Mouse (Mus musculus) stomach, embryonic 14.5 days (tissue): ENCODE data around the gene Ifi27l2b. TPM values are rescaled to one million over a fixed set of nuclear protein-coding genes. Genes with fewer than 3 reads are reported as not detected.
A peak's percentile ranks its signal among the peaks of the same experiment; 100 is the strongest.
"Not testable (repeated sequence)": the region's sequence is repeated elsewhere in the genome, so short reads cannot be mapped to it uniquely, and the experiment has no call there.

Source experiments
- ATAC-seq: fragments of 200-750 bp; cut with Nextera tagmentation; 2 replicates; pipeline ENCODE4 v1.8.0; 2017; ENCODE audit warnings: low read depth, moderate TSS enrichment; ENCODE audit not compliant: insufficient number of reproducible peaks, insufficient read depth, low FRiP score
- H3K27ac ChIP-seq: fragments of 300-500 bp; sonication (generic); 2 replicates; pipeline ENCODE4 v1.5.1; 2014; ENCODE audit warnings: mild to moderate bottlenecking, low read length, moderate library complexity, mixed read lengths
- H3K27me3 ChIP-seq: fragments of 300-500 bp; sonication (generic); 2 replicates; pipeline ENCODE4 v1.6.1; 2014; ENCODE audit warnings: low read length, control low read depth, mixed read lengths; ENCODE audit not compliant: control insufficient read depth, insufficient read depth
- H3K36me3 ChIP-seq: fragments of 300-500 bp; sonication (generic); 2 replicates; pipeline ENCODE4 v1.6.1; 2014; ENCODE audit warnings: mild to moderate bottlenecking, control low read depth, low read length, moderate library complexity, mixed read lengths; ENCODE audit not compliant: control insufficient read depth, insufficient read depth
- H3K4me1 ChIP-seq: fragments of 300-500 bp; sonication (generic); 2 replicates; pipeline ENCODE4 v1.6.1; 2014; ENCODE audit warnings: low read length, control low read depth, mixed read lengths; ENCODE audit not compliant: control insufficient read depth, insufficient read depth
- H3K4me2 ChIP-seq: fragments of 300-500 bp; sonication (generic); replicated peaks from 2 replicates; pipeline ENCODE4 v1.6.1; 2014; ENCODE audit warnings: low read depth, low read length, control low read depth
- H3K4me3 ChIP-seq: fragments of 300-500 bp; sonication (generic); 2 replicates; pipeline ENCODE4 v1.5.1; 2014; ENCODE audit warnings: low read depth, low read length, control low read depth
- H3K9ac ChIP-seq: fragments of 300-500 bp; sonication (generic); replicated peaks from 2 replicates; pipeline ENCODE4 v1.6.1; 2014; ENCODE audit warnings: low read depth, mild to moderate bottlenecking, control low read depth, low read length, moderate library complexity, mixed read lengths
- H3K9me3 ChIP-seq: fragments of 300-500 bp; sonication (generic); 2 replicates; pipeline ENCODE4 v1.6.1; 2016; ENCODE audit warnings: low read depth, low read length, control low read depth; ENCODE audit not compliant: control insufficient read depth
- WGBS: fragments of 180-500 bp; shearing (Covaris S2); extraction: QIAGEN DNeasy Blood & Tissue Kit; methylation state at CpG from one replicate; pipeline ENCODE4 v1.1.7; 2014; 5-methylcytosine and 5-hydroxymethylcytosine counted together
- polyA plus RNA-seq: library from polyadenylated mRNA; unstranded; fragments of >200 nt; fragmentation: Nextera tagmentation; extraction: Ambion mirVana; gene quantifications from 2 replicates; pipeline ENCODE4 v1.2.1, GENCODE M21; 2014

Ifi27l2b gene
- polyA plus RNA-seq, 1 experiment from 2014 or later = 1.3 TPM

GRCm38 (mm10) chr12:103456727-103457126 lies 296 bp downstream of the Ifi27l2b start:
- WGBS = no CpG with 5 or more reads among the region's 1 CpGs
- H3K27ac ChIP-seq, H3K27me3 ChIP-seq, H3K4me2 ChIP-seq, H3K36me3 ChIP-seq, H3K4me3 ChIP-seq, H3K9me3 ChIP-seq, ATAC-seq, H3K4me1 ChIP-seq, H3K9ac ChIP-seq: not testable (repeated sequence)

GRCm38 (mm10) chr12:103453361-103453760 lies 3.7 kb downstream of the Ifi27l2b start:
- Histone ChIP-seq H3K4me1 (no peaks in the 10 kb centered on the region), H3K27ac (no peak overlapping the region), H3K36me3 (no peaks in the 10 kb centered on the region), H3K9ac (no peak overlapping the region), H3K9me3 (no peaks in the 10 kb centered on the region), H3K27me3 (no peaks in the 10 kb centered on the region), H3K4me3 (no peak overlapping the region), H3K4me2 (no peak overlapping the region)
- no peak for ATAC-seq

GRCm38 (mm10) chr12:103445060-103445459 lies 12.0 kb downstream of the Ifi27l2b start:
- no peak overlapping the region for H3K27ac ChIP-seq
- H3K9me3 ChIP-seq = no peaks in the 10 kb centered on the region
- H3K9ac ChIP-seq = no peak overlapping the region
- no peaks in the 10 kb centered on the region for H3K4me1 ChIP-seq
- H3K4me2 ChIP-seq = no peak overlapping the region
- 78% methylated on average over 3 of the region's 3 CpGs for WGBS
- H3K4me3 ChIP-seq = no peak overlapping the region
- ATAC-seq = no peak
- no peaks in the 10 kb centered on the region for H3K27me3 ChIP-seq
- H3K36me3 ChIP-seq = no peaks in the 10 kb centered on the region

- H3K9ac ChIP-seq, H3K4me1 ChIP-seq, H3K9me3 ChIP-seq, H3K4me2 ChIP-seq, H3K4me3 ChIP-seq, H3K27me3 ChIP-seq, H3K27ac ChIP-seq, H3K36me3 ChIP-seq, ATAC-seq: not testable (repeated sequence)
- 23% methylated on average over 6 of the region's 7 CpGs for WGBS
Observed at GRCm38 (mm10) chr12:103444261-103444660, 12.8 kb downstream of the Ifi27l2b start.

- WGBS = 46% methylated on average over 3 of the region's 3 CpGs
- no peak for ATAC-seq
Observed at GRCm38 (mm10) chr12:103443524-103443923, 13.5 kb downstream of the Ifi27l2b start, which contains the start of gene Ifi27l2a. Gene Ifi27l2a, minus strand, starts transcription at chr12:103443680.

GRCm38 (mm10) chr12:103437601-103438000 lies 19.4 kb downstream of the Ifi27l2b start:
- no peak overlapping the region for H3K9ac ChIP-seq
- WGBS = 87% methylated on average over 1 of the region's 1 CpGs
- no peak for ATAC-seq
- H3K27me3 ChIP-seq = no peaks in the 10 kb centered on the region
- H3K4me3 ChIP-seq = no peak overlapping the region
- no peaks in the 10 kb centered on the region for H3K36me3 ChIP-seq
- no peak overlapping the region for H3K27ac ChIP-seq
- 0 out of 2 replicates have a peak, but pooled peaks cover 3% of the 10 kb centered on the region for H3K4me1 ChIP-seq
- H3K4me2 ChIP-seq = no peak overlapping the region
- H3K9me3 ChIP-seq = no peaks in the 10 kb centered on the region

More at GRCm38 (mm10) chr12:103443524-103443923, 13.5 kb downstream of the Ifi27l2b start, which contains the start of gene Ifi27l2a:
- no peak within 1 kb of the TSS for H3K27ac ChIP-seq
- H3K36me3 ChIP-seq = no peaks in the 10 kb centered on the region
- H3K4me2 ChIP-seq = no peak within 1 kb of the TSS
- no peaks in the 10 kb centered on the region for H3K27me3 ChIP-seq
- H3K4me3 ChIP-seq = no peak within 1 kb of the TSS
- no peaks in the 10 kb centered on the region for H3K9me3 ChIP-seq
- no peak within 1 kb of the TSS for H3K9ac ChIP-seq
- H3K4me1 ChIP-seq = no peaks in the 10 kb centered on the region

- Histone ChIP-seq H3K4me2 (peak overlapping the region; percentile 36), H3K4me3 (no peak overlapping the region), H3K27me3 (no peaks in the 10 kb centered on the region), H3K9ac (no peak overlapping the region), H3K4me1 (0 out of 2 replicates have a peak, but pooled peaks cover 3% of the 10 kb centered on the region), H3K27ac (peak overlapping the region; percentile 85; the same call in 1 of the 2 replicates), H3K36me3 (no peaks in the 10 kb centered on the region), H3K9me3 (no peaks in the 10 kb centered on the region)
- ATAC-seq = no peak
Observed at GRCm38 (mm10) chr12:103434861-103435260, 22.2 kb downstream of the Ifi27l2b start.

GRCm38 (mm10) chr12:103433986-103434731 lies 22.9 kb downstream of the Ifi27l2b start, which contains the start of gene Ifi27:
Gene Ifi27, plus strand, starts transcription at chr12:103434211.
- no peaks in the 10 kb centered on the region for H3K27me3 ChIP-seq
- WGBS = 42% methylated on average over 8 of the region's 8 CpGs
- peak; percentile 95 for ATAC-seq
- no peak within 1 kb of the TSS for H3K9ac ChIP-seq
- peak within 1 kb of the TSS; percentile 85 for H3K27ac ChIP-seq
- no peaks in the 10 kb centered on the region for H3K9me3 ChIP-seq
- no peaks in the 10 kb centered on the region for H3K36me3 ChIP-seq
- H3K4me2 ChIP-seq = peak within 1 kb of the TSS; percentile 36
- peak within 1 kb of the TSS; percentile 22 for H3K4me3 ChIP-seq
- H3K4me1 ChIP-seq = 0 out of 2 replicates have a peak, but pooled peaks cover 3% of the 10 kb centered on the region
